In the genomic region with DNA sequence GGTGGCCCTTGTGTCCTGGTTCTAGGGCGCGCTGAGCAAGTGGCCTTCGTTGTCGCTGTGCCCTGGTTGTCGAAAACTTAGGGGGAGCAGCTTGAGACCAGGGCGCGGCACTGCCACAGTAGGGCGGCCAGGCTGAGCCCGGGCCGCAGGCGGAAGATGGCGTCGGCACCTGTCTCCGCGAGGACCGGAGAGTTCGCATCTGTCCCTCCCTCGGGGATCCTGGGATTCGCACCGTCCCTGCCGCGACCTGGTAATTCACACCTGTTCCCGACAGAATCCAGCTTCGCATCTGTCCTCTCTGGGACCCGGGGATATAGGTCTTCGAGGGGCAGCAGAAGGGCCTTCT, we compare ENCODE assay signal across 8 mouse cellular contexts. TPM values are rescaled to one million over a fixed set of nuclear protein-coding genes. Genes with fewer than 3 reads are reported as not detected.
A peak's percentile ranks its signal among the peaks of the same experiment; 100 is the strongest.
DNase-seq lines count a peak whose midpoint lies in the region; ATAC-seq and TF ChIP-seq lines count a peak whose summit lies in the region.

No protein-coding gene starts in this region.

- no peaks in the 10 kb centered on the region for H3K9me3 ChIP-seq in embryonic facial prominence, embryonic 11.5 days (replicated peaks; ENCODE audit: control insufficient read depth, low read length)
- H3K9me3 ChIP-seq in hindbrain, embryonic 16.5 days (ENCODE audit: control insufficient read depth, low read length), result no peaks in the 10 kb centered on the region
- H3K9me3 ChIP-seq in midbrain, embryonic 11.5 days (ENCODE audit: control insufficient read depth, low read length), result no peaks in the 10 kb centered on the region

- TF ChIP-seq CTCF in left cerebral cortex, adult 2 months (IDR thresholded peaks at IDR 0.05), result no peak

- intact Hi-C loops in left cerebral cortex, adult 2 months (cut with DNase I), result no loop called here
- intact Hi-C loops in left cerebral cortex, postnatal 4 days (cut with DNase I), result no loop called here
- intact Hi-C loops in left cerebral cortex, postnatal 10 days (cut with DNase I), result no loop called here

- no peak for DNase-seq in left cerebral cortex, adult 2 months (ENCODE audit: extremely low spot score in 1 of 2, low spot score in 2 of 2)
- no peak for DNase-seq in left cerebral cortex, postnatal 4 days
- DNase-seq in embryonic facial prominence, embryonic 11.5 days (ENCODE audit: low spot score), result peak; percentile 12
- no peak for DNase-seq in midbrain, embryonic 11.5 days (ENCODE audit: low spot score, missing footprints)
- DNase-seq in left cerebral cortex, postnatal 10 days (ENCODE audit: extremely low spot score in 1 of 2, low spot score in 2 of 2), result no peak
- no peak for DNase-seq in layer of hippocampus, adult 18-20 months (ENCODE audit: low spot score in 2 of 2)

- peak overlapping the region; percentile 50 for H3K4me3 ChIP-seq in left cerebral cortex, adult 2 months
- H3K4me3 ChIP-seq in embryonic facial prominence, embryonic 11.5 days (ENCODE audit: low read depth, low read length), result peak overlapping the region; percentile 50
- peak overlapping the region; percentile 47 for H3K4me3 ChIP-seq in hindbrain, embryonic 16.5 days (ENCODE audit: low read length)
- H3K4me3 ChIP-seq in midbrain, embryonic 11.5 days (ENCODE audit: low read depth, low read length), result peak overlapping the region; percentile 55

- H3K27me3 ChIP-seq in embryonic facial prominence, embryonic 11.5 days (ENCODE audit: control insufficient read depth, insufficient read depth, low read length), result peaks cover 26% of the 10 kb centered on the region
- peaks cover 22% of the 10 kb centered on the region for H3K27me3 ChIP-seq in hindbrain, embryonic 16.5 days (replicated peaks; ENCODE audit: control insufficient read depth, insufficient read depth, low read length)
- H3K27me3 ChIP-seq in midbrain, embryonic 11.5 days (ENCODE audit: control insufficient read depth, insufficient read depth, low read length), result peaks cover 28% of the 10 kb centered on the region

- peak overlapping the region; percentile 34 for H3K9ac ChIP-seq in embryonic facial prominence, embryonic 11.5 days (replicated peaks; ENCODE audit: low read length)
- peak overlapping the region; percentile 47 for H3K9ac ChIP-seq in hindbrain, embryonic 16.5 days (ENCODE audit: low read depth, low read length)
- H3K9ac ChIP-seq in midbrain, embryonic 11.5 days (ENCODE audit: low read length), result peak overlapping the region; percentile 62

- H3K27ac ChIP-seq in left cerebral cortex, adult 2 months, result no peak overlapping the region
- no peak overlapping the region for H3K27ac ChIP-seq in embryonic facial prominence, embryonic 11.5 days (replicated peaks; ENCODE audit: low read depth, low read length)
- H3K27ac ChIP-seq in hindbrain, embryonic 16.5 days (ENCODE audit: low read depth, low read length), result no peak overlapping the region
- H3K27ac ChIP-seq in midbrain, embryonic 11.5 days (ENCODE audit: low read depth, low read length), result no peak overlapping the region

- H3K4me2 ChIP-seq in embryonic facial prominence, embryonic 11.5 days (ENCODE audit: low read depth, low read length), result peak overlapping the region; percentile 94
- peak overlapping the region; percentile 90 for H3K4me2 ChIP-seq in hindbrain, embryonic 16.5 days (ENCODE audit: low read length)
- H3K4me2 ChIP-seq in midbrain, embryonic 11.5 days, result peak overlapping the region; percentile 96

- ATAC-seq in embryonic facial prominence, embryonic 11.5 days (replicated peaks; ENCODE audit: insufficient number of reproducible peaks, low FRiP score, low TSS enrichment, low read depth), result no peak
- ATAC-seq in hindbrain, embryonic 16.5 days, result no peak
- ATAC-seq in midbrain, embryonic 11.5 days (ENCODE audit: low FRiP score), result no peak
- no peak for ATAC-seq in granulocyte monocyte progenitor cell, adult 5-6 weeks (replicated peaks; ENCODE audit: poor library complexity, severe bottlenecking)

- H3K4me1 ChIP-seq in embryonic facial prominence, embryonic 11.5 days (ENCODE audit: control insufficient read depth, insufficient read depth, low read length), result peaks cover 4% of the 10 kb centered on the region; the same call in 1 of the 2 replicates
- peaks cover 16% of the 10 kb centered on the region for H3K4me1 ChIP-seq in hindbrain, embryonic 16.5 days (ENCODE audit: control insufficient read depth, insufficient read depth, low read depth, low read length)
- H3K4me1 ChIP-seq in midbrain, embryonic 11.5 days (ENCODE audit: control insufficient read depth, insufficient read depth, low read length), result peaks cover 20% of the 10 kb centered on the region

- no peaks in the 10 kb centered on the region for H3K36me3 ChIP-seq in embryonic facial prominence, embryonic 11.5 days (replicated peaks; ENCODE audit: control insufficient read depth, insufficient read depth, low read depth, low read length)
- no peaks in the 10 kb centered on the region for H3K36me3 ChIP-seq in hindbrain, embryonic 16.5 days (ENCODE audit: control insufficient read depth, insufficient read depth, low read length)
- H3K36me3 ChIP-seq in midbrain, embryonic 11.5 days (ENCODE audit: control insufficient read depth, insufficient read depth, low read length), result no peaks in the 10 kb centered on the region

- 1% methylated on average over 26 of the region's 26 CpGs for WGBS in embryonic facial prominence, embryonic 11.5 days
- 2% methylated on average over 26 of the region's 26 CpGs for WGBS in hindbrain, embryonic 16.5 days
- WGBS in midbrain, embryonic 11.5 days, result under 1% methylated on average over 26 of the region's 26 CpGs

RNA-seq across cellular contexts. Expression of a gene that starts 0.4 kb away (rescaled TPM):
- total RNA-seq in left cerebral cortex, adult 2 months (2021), result under 1 TPM in 1 of 2 experiments, not detected in 1; 0.70 TPM
- total RNA-seq in left cerebral cortex, postnatal 4 days (2021), result not detected
- 2.7 and 3.0 TPM in 2 replicates for polyA plus RNA-seq in embryonic facial prominence, embryonic 11.5 days (2014; fragmentation: Nextera tagmentation; extraction: Ambion mirVana)
- 0.29 and 0.65 TPM in 2 replicates for polyA plus RNA-seq in hindbrain, embryonic 16.5 days (2015; fragmentation: Nextera tagmentation; extraction: Ambion mirVana)
- polyA plus RNA-seq in midbrain, embryonic 11.5 days (2014; fragmentation: Nextera tagmentation; extraction: Ambion mirVana), result 2.3 and 2.8 TPM in 2 replicates
- total RNA-seq in left cerebral cortex, postnatal 10 days (2021), result not detected
- total RNA-seq in granulocyte monocyte progenitor cell, adult 5-6 weeks (2014; fragmentation: Nextera tagmentation), result not detected in 2 replicates
- not detected in 2 replicates for total RNA-seq in granulocyte monocyte progenitor cell, adult 5-6 weeks (2017)
- under 1 TPM; 0.43 to 0.47 TPM for total RNA-seq in layer of hippocampus, adult 18-20 months (2021)

RNA-seq across cellular contexts. Expression of a gene that starts 16.4 kb away (rescaled TPM):
- total RNA-seq in left cerebral cortex, adult 2 months (2021), result 10 to 100 TPM; 45.5 to 54.9 TPM
- 10 to 100 TPM; 70.6 to 71.9 TPM for total RNA-seq in left cerebral cortex, postnatal 4 days (2021)
- polyA plus RNA-seq in embryonic facial prominence, embryonic 11.5 days (2014; fragmentation: Nextera tagmentation; extraction: Ambion mirVana), result 18.1 and 19.8 TPM in 2 replicates
- polyA plus RNA-seq in hindbrain, embryonic 16.5 days (2015; fragmentation: Nextera tagmentation; extraction: Ambion mirVana), result 119 and 127 TPM in 2 replicates
- 32.2 and 34.6 TPM in 2 replicates for polyA plus RNA-seq in midbrain, embryonic 11.5 days (2014; fragmentation: Nextera tagmentation; extraction: Ambion mirVana)
- 10 to 100 TPM; 57.7 to 61.2 TPM for total RNA-seq in left cerebral cortex, postnatal 10 days (2021)
- 5.3 and 9.0 TPM in 2 replicates for total RNA-seq in granulocyte monocyte progenitor cell, adult 5-6 weeks (2014; fragmentation: Nextera tagmentation)
- total RNA-seq in granulocyte monocyte progenitor cell, adult 5-6 weeks (2017), result 2.8 and 4.6 TPM in 2 replicates
- 10 to 100 TPM; 36.0 to 38.5 TPM for total RNA-seq in layer of hippocampus, adult 18-20 months (2021)

RNA-seq across cellular contexts. Expression of a gene that starts 36.3 kb away (rescaled TPM):
- 1 to 10 TPM; 5.6 to 7.9 TPM for total RNA-seq in left cerebral cortex, adult 2 months (2021)
- 1 to 10 TPM; 2.9 to 3.8 TPM for total RNA-seq in left cerebral cortex, postnatal 4 days (2021)
- polyA plus RNA-seq in embryonic facial prominence, embryonic 11.5 days (2014; fragmentation: Nextera tagmentation; extraction: Ambion mirVana), result 24.7 and 32.5 TPM in 2 replicates
- polyA plus RNA-seq in hindbrain, embryonic 16.5 days (2015; fragmentation: Nextera tagmentation; extraction: Ambion mirVana), result 11.5 and 12.7 TPM in 2 replicates
- 25.0 and 27.8 TPM in 2 replicates for polyA plus RNA-seq in midbrain, embryonic 11.5 days (2014; fragmentation: Nextera tagmentation; extraction: Ambion mirVana)
- 1 to 10 TPM; 2.6 to 2.9 TPM for total RNA-seq in left cerebral cortex, postnatal 10 days (2021)
- total RNA-seq in granulocyte monocyte progenitor cell, adult 5-6 weeks (2014; fragmentation: Nextera tagmentation), result 204 and 312 TPM in 2 replicates
- 119 and 155 TPM in 2 replicates for total RNA-seq in granulocyte monocyte progenitor cell, adult 5-6 weeks (2017)
- 1 to 10 TPM; 6.7 to 8.5 TPM for total RNA-seq in layer of hippocampus, adult 18-20 months (2021)

RNA-seq across cellular contexts. Expression of a gene that starts 36.5 kb away (rescaled TPM):
- 10 to 100 TPM; 19.0 to 26.9 TPM for total RNA-seq in left cerebral cortex, adult 2 months (2021)
- total RNA-seq in left cerebral cortex, postnatal 4 days (2021), result 10 to 100 TPM; 31.1 to 34.7 TPM
- 40.3 and 42.5 TPM in 2 replicates for polyA plus RNA-seq in embryonic facial prominence, embryonic 11.5 days (2014; fragmentation: Nextera tagmentation; extraction: Ambion mirVana)
- polyA plus RNA-seq in hindbrain, embryonic 16.5 days (2015; fragmentation: Nextera tagmentation; extraction: Ambion mirVana), result 29.4 and 32.7 TPM in 2 replicates
- 36.6 and 39.1 TPM in 2 replicates for polyA plus RNA-seq in midbrain, embryonic 11.5 days (2014; fragmentation: Nextera tagmentation; extraction: Ambion mirVana)
- total RNA-seq in left cerebral cortex, postnatal 10 days (2021), result 10 to 100 TPM; 33.8 to 38.3 TPM
- 10.8 and 15.3 TPM in 2 replicates for total RNA-seq in granulocyte monocyte progenitor cell, adult 5-6 weeks (2014; fragmentation: Nextera tagmentation)
- total RNA-seq in granulocyte monocyte progenitor cell, adult 5-6 weeks (2017), result 14.8 and 21.1 TPM in 2 replicates
- total RNA-seq in layer of hippocampus, adult 18-20 months (2021), result 10 to 100 TPM; 21.8 to 29.3 TPM

Comparison
In these comparisons a context has a peak if more than half of its experiments do, and no peak if none do; other contexts are left out.
1. RNA of a gene that starts 36.3 kb away (total RNA-seq): 119 to 312 TPM in granulocyte monocyte progenitor cell, adult 5-6 weeks; 6.7 to 8.5 TPM in layer of hippocampus, adult 18-20 months, 5.6 to 7.9 TPM in left cerebral cortex, adult 2 months, 2.9 to 3.8 TPM in left cerebral cortex, postnatal 4 days and 2.6 to 2.9 TPM in left cerebral cortex, postnatal 10 days; every median in the first group is over 10 times any median in the second.
2. Peak in every context shown above with its lines, with median percentiles within 50 percentile points of each other: H3K4me3 ChIP-seq, H3K4me2 ChIP-seq and H3K9ac ChIP-seq.